ENCODE assay signal across 8 mouse cellular contexts in genomic region chr11:97021121-97021765, GRCm38 (mm10). TPM values are rescaled to one million over a fixed set of nuclear protein-coding genes. Genes with fewer than 3 reads are reported as not detected.
A peak's percentile ranks its signal among the peaks of the same experiment; 100 is the strongest.
DNase-seq lines count a peak whose midpoint lies in the region; ATAC-seq and TF ChIP-seq lines count a peak whose summit lies in the region.

No protein-coding gene starts in this region.

- H3K4me2 ChIP-seq in liver, embryonic 12.5 days = peak overlapping the region; percentile 78

- peaks cover 18% of the 10 kb centered on the region for H3K4me1 ChIP-seq in testis, adult 2 months (ENCODE audit: control insufficient read depth, insufficient read depth, low read length)
- H3K4me1 ChIP-seq in liver, embryonic 12.5 days = peaks cover 40% of the 10 kb centered on the region

- no peak overlapping the region for H3K9ac ChIP-seq in liver, embryonic 12.5 days

- 3% methylated on average over 27 of the region's 27 CpGs for WGBS in liver, embryonic 12.5 days (ENCODE audit: insufficient replicate concordance)

- TF ChIP-seq CTCF in testis, adult 2 months (IDR thresholded peaks at IDR 0.05; ENCODE audit: control insufficient read depth, insufficient read depth, insufficient replicate concordance, low read depth, low read length) = no peak

- peak; percentile 12 for DNase-seq in adrenal gland, postnatal 10 days
- no peak for DNase-seq in adrenal gland, postnatal 36 days
- no peak for DNase-seq in testis, postnatal 14 days (ENCODE audit: low spot score)
- DNase-seq in thymus, postnatal 4 days = peak; percentile 58
- no peak for DNase-seq in left cerebral cortex, adult 18-20 months (ENCODE audit: low spot score in 2 of 2)
- no peak for DNase-seq in urinary bladder, postnatal 36 days (ENCODE audit: low spot score in 2 of 2)

- no peak for ATAC-seq in liver, embryonic 12.5 days

- no peaks in the 10 kb centered on the region for H3K9me3 ChIP-seq in liver, embryonic 12.5 days (replicated peaks)

- H3K36me3 ChIP-seq in testis, adult 2 months (ENCODE audit: control insufficient read depth, insufficient read depth, low read length) = no peaks in the 10 kb centered on the region
- no peaks in the 10 kb centered on the region for H3K36me3 ChIP-seq in liver, embryonic 12.5 days

- no peak overlapping the region for H3K27ac ChIP-seq in testis, adult 2 months (ENCODE audit: control insufficient read depth, insufficient read depth, low read depth, low read length)
- no peak overlapping the region for H3K27ac ChIP-seq in liver, embryonic 12.5 days

- peaks cover 3% of the 10 kb centered on the region for H3K27me3 ChIP-seq in testis, adult 2 months (ENCODE audit: control insufficient read depth, insufficient read depth, low read length)
- peaks cover 98% of the 10 kb centered on the region for H3K27me3 ChIP-seq in liver, embryonic 12.5 days (replicated peaks)

- H3K4me3 ChIP-seq in testis, adult 2 months (ENCODE audit: control insufficient read depth, low read depth, low read length) = peak overlapping the region; percentile 91
- H3K4me3 ChIP-seq in liver, embryonic 12.5 days = peak overlapping the region; percentile 59

- TF ChIP-seq POLR2A in testis, adult 2 months (IDR thresholded peaks at IDR 0.05; ENCODE audit: control insufficient read depth, low read depth, low read length) = no peak

RNA-seq across cellular contexts. Expression of gene Sp6, which starts 8.0 kb away (rescaled TPM):
- under 1 TPM; 0.18 to 0.30 TPM for total RNA-seq in adrenal gland, postnatal 10 days (2021)
- under 1 TPM; 0.16 to 0.23 TPM for total RNA-seq in adrenal gland, postnatal 36 days (2021)
- polyA plus RNA-seq in testis, adult 2 months (2012; rRNA removed) = 0.22 and 0.32 TPM in 2 replicates
- 0.15 and 0.19 TPM in 2 replicates for polyA plus RNA-seq in liver, embryonic 12.5 days (2016; fragmentation: Nextera tagmentation; extraction: Ambion mirVana)
- 1 to 10 TPM; 1.4 to 2.0 TPM for total RNA-seq in left cerebral cortex, adult 18-20 months (2021)

RNA-seq across cellular contexts. Expression of gene Scrn2, which starts 8.5 kb away (rescaled TPM):
- 10 to 100 TPM; 22.5 to 25.9 TPM for total RNA-seq in adrenal gland, postnatal 10 days (2021)
- 10 to 100 TPM; 15.7 to 18.8 TPM for total RNA-seq in adrenal gland, postnatal 36 days (2021)
- polyA plus RNA-seq in testis, adult 2 months (2012; rRNA removed) = 8.9 and 9.4 TPM in 2 replicates
- 9.8 and 11.0 TPM in 2 replicates for polyA plus RNA-seq in liver, embryonic 12.5 days (2016; fragmentation: Nextera tagmentation; extraction: Ambion mirVana)
- total RNA-seq in left cerebral cortex, adult 18-20 months (2021) = 1 to 10 TPM; 4.2 to 4.6 TPM

RNA-seq across cellular contexts. Expression of gene Lrrc46, which starts 20.0 kb away (rescaled TPM):
- total RNA-seq in adrenal gland, postnatal 10 days (2021) = 1 to 10 TPM; 1.0 to 1.1 TPM
- total RNA-seq in adrenal gland, postnatal 36 days (2021) = 1 to 10 TPM; 1.3 TPM
- 795 and 824 TPM in 2 replicates for polyA plus RNA-seq in testis, adult 2 months (2012; rRNA removed)
- polyA plus RNA-seq in liver, embryonic 12.5 days (2016; fragmentation: Nextera tagmentation; extraction: Ambion mirVana) = 0.35 and 0.48 TPM in 2 replicates
- under 1 TPM; 0.33 to 0.37 TPM for total RNA-seq in left cerebral cortex, adult 18-20 months (2021)

RNA-seq across cellular contexts. Expression of gene Mrpl10, which starts 20.1 kb away (rescaled TPM):
- 100 to 1,000 TPM; 137 to 139 TPM for total RNA-seq in adrenal gland, postnatal 10 days (2021)
- 100 to 1,000 TPM; 131 to 141 TPM for total RNA-seq in adrenal gland, postnatal 36 days (2021)
- polyA plus RNA-seq in testis, adult 2 months (2012; rRNA removed) = 41.7 and 47.6 TPM in 2 replicates
- polyA plus RNA-seq in liver, embryonic 12.5 days (2016; fragmentation: Nextera tagmentation; extraction: Ambion mirVana) = 56.7 TPM in 2 replicates
- 10 to 100 TPM; 67.4 to 70.6 TPM for total RNA-seq in left cerebral cortex, adult 18-20 months (2021)

RNA-seq across cellular contexts. Expression of gene Osbpl7, which starts 29.2 kb away (rescaled TPM):
- total RNA-seq in adrenal gland, postnatal 10 days (2021) = 10 to 100 TPM; 10.2 to 13.2 TPM
- total RNA-seq in adrenal gland, postnatal 36 days (2021) = 1 to 10 TPM; 7.8 to 9.1 TPM
- polyA plus RNA-seq in testis, adult 2 months (2012; rRNA removed) = 75.7 and 82.3 TPM in 2 replicates
- 3.7 and 3.8 TPM in 2 replicates for polyA plus RNA-seq in liver, embryonic 12.5 days (2016; fragmentation: Nextera tagmentation; extraction: Ambion mirVana)
- total RNA-seq in left cerebral cortex, adult 18-20 months (2021) = 10 to 100 TPM; 12.9 to 13.2 TPM

Comparison
In these comparisons a context has a peak if more than half of its experiments do, and no peak if none do; other contexts are left out.
1. DNase-seq: peak in adrenal gland, postnatal 10 days (single experiment) and thymus, postnatal 4 days (single experiment); none in adrenal gland, postnatal 36 days (0 of 2), testis, postnatal 14 days (single experiment), left cerebral cortex, adult 18-20 months (0 of 2) and urinary bladder, postnatal 36 days (0 of 2).